Mouse (Mus musculus) brain, embryonic 14.5 days (tissue): ENCODE results near the gene Pqbp1. TPM values are rescaled to one million over a fixed set of nuclear protein-coding genes. Genes with fewer than 3 reads are reported as not detected.
A peak's percentile ranks its signal among the peaks of the same experiment; 100 is the strongest.

Experiments
- DNase-seq: peaks from one replicate; pipeline ENCODE4 v3.0.0-alpha.2; 2011; ENCODE audit warnings: low read depth
- CTCF ChIP-seq: fragments of 200-500 bp; IDR thresholded peaks from 2 replicates; pipeline ENCODE4 v1.5.1; 2012; ENCODE audit warnings: inconsistent platforms, mild to moderate bottlenecking, moderate library complexity, borderline replicate concordance; ENCODE audit not compliant: insufficient read depth, insufficient read length; ENCODE audit errors: extremely low read depth
- POLR2A ChIP-seq: fragments of 200-500 bp; IDR thresholded peaks from 2 replicates; pipeline ENCODE4 v1.6.1; 2012; ENCODE audit warnings: mild to moderate bottlenecking, inconsistent platforms, borderline replicate concordance; ENCODE audit not compliant: poor library complexity, insufficient read depth, insufficient read length, severe bottlenecking; ENCODE audit errors: extremely low read depth
- polyA plus RNA-seq: library from polyadenylated mRNA; depleted of rRNA; stranded (reverse); fragments of >200 nt; gene quantifications from 2 replicates; pipeline ENCODE4 v1.2.3, GENCODE M21; 2012; rRNA removed

Gene Pqbp1
- polyA plus RNA-seq, 1 experiment, result 193 TPM

- DNase-seq, result peak; percentile 49
- no peak for TF ChIP-seq CTCF
- TF ChIP-seq POLR2A, result no peak
These were observed 29.2 kb downstream of the Pqbp1 start for GRCm38 (mm10) chrX:7869826-7870225.

GRCm38 (mm10) chrX:7868506-7868905 is 30.6 kb downstream of the Pqbp1 start:
- DNase-seq, result no peak
- TF ChIP-seq POLR2A (no peak), CTCF (no peak)

GRCm38 (mm10) chrX:7867141-7867540 is 31.9 kb downstream of the Pqbp1 start:
- DNase-seq, result no peak
- TF ChIP-seq POLR2A, result no peak
- no peak for TF ChIP-seq CTCF

GRCm38 (mm10) chrX:7865786-7866185 is 33.3 kb downstream of the Pqbp1 start:
- TF ChIP-seq CTCF (no peak), POLR2A (no peak)
- DNase-seq, result no peak

GRCm38 (mm10) chrX:7865343-7865742 is 33.7 kb downstream of the Pqbp1 start:
- TF ChIP-seq CTCF (no peak), POLR2A (no peak)
- no peak for DNase-seq

- TF ChIP-seq POLR2A (no peak), CTCF (no peak)
- no peak for DNase-seq
These were observed 34.5 kb downstream of the Pqbp1 start for GRCm38 (mm10) chrX:7864551-7864950.

- TF ChIP-seq CTCF (no peak), POLR2A (no peak)
- no peak for DNase-seq
These were observed 35.9 kb downstream of the Pqbp1 start for GRCm38 (mm10) chrX:7863181-7863580.

- TF ChIP-seq CTCF (no peak), POLR2A (no peak)
These were observed 39.8 kb downstream of the Pqbp1 start for GRCm38 (mm10) chrX:7859191-7859753.

GRCm38 (mm10) chrX:7854578-7854977 is 44.5 kb downstream of the Pqbp1 start:
- peak; percentile 59 for DNase-seq
- TF ChIP-seq POLR2A (no peak), CTCF (peak; percentile 64; the same call in 1 of the 2 replicates)

More at GRCm38 (mm10) chrX:7859191-7859753, 39.8 kb downstream of the Pqbp1 start:
- no peak for DNase-seq

- DNase-seq, result peak; percentile 44
- TF ChIP-seq CTCF (no peak), POLR2A (no peak)
These were observed 51.2 kb downstream of the Pqbp1 start for GRCm38 (mm10) chrX:7847845-7848244.

Other genes with a start within 250 kb of the Pqbp1 start
- 3.3 and 3.4 TPM in 2 replicates for gene Prickle3, start 242.0 kb downstream of the Pqbp1 start, polyA plus RNA-seq
- 42.9 and 51.1 TPM in 2 replicates for gene Plp2, start 227.9 kb downstream of the Pqbp1 start, polyA plus RNA-seq
- 0.14 and 0.21 TPM in 2 replicates for gene Magix, start 218.0 kb downstream of the Pqbp1 start, polyA plus RNA-seq
- 24.5 and 28.2 TPM in 2 replicates for gene Gpkow, start 202.1 kb downstream of the Pqbp1 start, polyA plus RNA-seq
- 42.1 and 47.1 TPM in 2 replicates for gene Wdr45, start 184.9 kb downstream of the Pqbp1 start, polyA plus RNA-seq
- gene Gm45208, start 177.0 kb downstream of the Pqbp1 start, polyA plus RNA-seq, result 0.33 and 0.63 TPM in 2 replicates
- 95.6 and 106 TPM in 2 replicates for gene Praf2, start 170.8 kb downstream of the Pqbp1 start, polyA plus RNA-seq
- gene Ccdc120, start 148.4 kb downstream of the Pqbp1 start, polyA plus RNA-seq, result 86.8 and 89.7 TPM in 2 replicates
- 14.1 and 22.6 TPM in 2 replicates for gene Tfe3, start 136.7 kb downstream of the Pqbp1 start, polyA plus RNA-seq
- gene Gripap1, start 109.5 kb downstream of the Pqbp1 start, polyA plus RNA-seq, result 85.4 and 86.1 TPM in 2 replicates
- gene Kcnd1, start 77.0 kb downstream of the Pqbp1 start, polyA plus RNA-seq, result 5.7 and 6.2 TPM in 2 replicates
- gene Otud5, start 57.9 kb downstream of the Pqbp1 start, polyA plus RNA-seq, result 42.4 and 56.4 TPM in 2 replicates
- gene Pim2, start 21.0 kb downstream of the Pqbp1 start, polyA plus RNA-seq, result 19.8 and 23.3 TPM in 2 replicates
- gene Slc35a2, start 15.2 kb downstream of the Pqbp1 start, polyA plus RNA-seq, result 41.0 and 60.1 TPM in 2 replicates
- gene Timm17b, start 88 bp upstream of the Pqbp1 start, polyA plus RNA-seq, result 55.5 and 65.5 TPM in 2 replicates
- gene Gm10491, start 8.6 kb upstream of the Pqbp1 start, polyA plus RNA-seq, result not detected in 2 replicates
- gene Gm10490, start 10.3 kb upstream of the Pqbp1 start, polyA plus RNA-seq, result not detected in 2 replicates
- gene Pcsk1n, start 20.6 kb upstream of the Pqbp1 start, polyA plus RNA-seq, result 88.1 and 140 TPM in 2 replicates
- gene Eras, start 29.3 kb upstream of the Pqbp1 start, polyA plus RNA-seq, result 0.06 TPM in 1 of 2 replicates, not detected in the other
- 114 and 119 TPM in 2 replicates for gene Hdac6, start 48.6 kb upstream of the Pqbp1 start, polyA plus RNA-seq
- 0.29 and 0.44 TPM in 2 replicates for gene Gata1, start 78.8 kb upstream of the Pqbp1 start, polyA plus RNA-seq
- gene Glod5, start 119.2 kb upstream of the Pqbp1 start, polyA plus RNA-seq, result 0.33 and 0.43 TPM in 2 replicates
- 46.5 and 56.7 TPM in 2 replicates for gene Suv39h1, start 175.5 kb upstream of the Pqbp1 start, polyA plus RNA-seq
- 0.52 and 1.00 TPM in 2 replicates for gene Was, start 191.2 kb upstream of the Pqbp1 start, polyA plus RNA-seq
- gene Wdr13, start 233.6 kb upstream of the Pqbp1 start, polyA plus RNA-seq, result 235 and 257 TPM in 2 replicates
- 336 and 439 TPM in 2 replicates for gene Rbm3, start 246.6 kb upstream of the Pqbp1 start, polyA plus RNA-seq